Mouse (Mus musculus) cerebellum, adult 2 months (tissue): ENCODE data around the gene Serac1. TPM values are rescaled to one million over a fixed set of nuclear protein-coding genes. Genes with fewer than 3 reads are reported as not detected.

Experiments
- DNase-seq, 2 experiments: peaks; one replicate each; pipeline ENCODE4 v3.0.0; 2021
- H3K27ac ChIP-seq: fragments of 200-500 bp; 2 replicates; pipeline ENCODE4 v1.5.1; 2012; ENCODE audit warnings: low read length, control low read depth, inconsistent platforms; ENCODE audit not compliant: insufficient read depth
- H3K27me3 ChIP-seq: fragments of 200-500 bp; 2 replicates; pipeline ENCODE4 v1.6.1; 2012; ENCODE audit warnings: inconsistent platforms, mild to moderate bottlenecking, low read length, moderate library complexity; ENCODE audit not compliant: control insufficient read depth, insufficient read depth
- H3K4me1 ChIP-seq: fragments of 200-500 bp; 2 replicates; pipeline ENCODE4 v1.6.1; 2011; ENCODE audit warnings: low read length; ENCODE audit not compliant: control insufficient read depth, insufficient read depth
- H3K4me3 ChIP-seq: fragments of 200-500 bp; replicated peaks from 2 replicates; pipeline ENCODE3; 2011; ENCODE audit warnings: mild to moderate bottlenecking, low read depth, low read length, control low read depth; ENCODE audit not compliant: insufficient read depth
- CTCF ChIP-seq: fragments of 200-500 bp; IDR thresholded peaks from 2 replicates; pipeline ENCODE4 v1.5.1; 2011; ENCODE audit warnings: low read depth, mild to moderate bottlenecking, control low read depth, low read length, moderate library complexity, borderline replicate concordance; ENCODE audit not compliant: insufficient read depth
- POLR2A ChIP-seq: fragments of 200-500 bp; IDR thresholded peaks from 2 replicates; pipeline ENCODE4 v1.6.1; 2011; ENCODE audit warnings: low read length, control low read depth, borderline replicate concordance; ENCODE audit not compliant: insufficient read depth
- WGBS: fragments of 180-500 bp; shearing (Covaris S2); methylation state at CpG from one replicate; pipeline ENCODE4 v1.1.7; 2018; 5-methylcytosine and 5-hydroxymethylcytosine counted together
- polyA plus RNA-seq: library from polyadenylated mRNA; depleted of rRNA; stranded (reverse); fragments of >200 nt; gene quantifications from 2 replicates; pipeline ENCODE4 v1.2.3, GENCODE M21; 2012

The Serac1 gene
- polyA plus RNA-seq, 1 experiment = 20.7 TPM

GRCm38 (mm10) chr17:6001836-6002235 lies 77.7 kb downstream of the Serac1 start:
- H3K4me3 ChIP-seq = no peak overlapping the region
- H3K27ac ChIP-seq = peak overlapping the region; percentile 87; the same call in 1 of the 2 replicates
- WGBS = 50% methylated on average over 7 of the region's 7 CpGs
- H3K27me3 ChIP-seq = no peaks in the 10 kb centered on the region
- TF ChIP-seq CTCF (no peak), POLR2A (no peak)
- DNase-seq = no peak
- H3K4me1 ChIP-seq = peaks cover 50% of the 10 kb centered on the region

- 53% methylated on average over 6 of the region's 6 CpGs for WGBS
- Histone ChIP-seq H3K27ac (peak overlapping the region; percentile 87), H3K4me1 (peaks cover 55% of the 10 kb centered on the region), H3K27me3 (no peaks in the 10 kb centered on the region), H3K4me3 (no peak overlapping the region)
- TF ChIP-seq POLR2A = no peak
- TF ChIP-seq CTCF = no peak
- DNase-seq = no peak
These were observed 78.2 kb downstream of the Serac1 start for GRCm38 (mm10) chr17:6001389-6001788.

GRCm38 (mm10) chr17:6000864-6001319 lies 78.6 kb downstream of the Serac1 start:
- Histone ChIP-seq H3K4me3 (no peak overlapping the region), H3K27ac (peak overlapping the region; percentile 87), H3K4me1 (peaks cover 55% of the 10 kb centered on the region), H3K27me3 (no peaks in the 10 kb centered on the region)
- TF ChIP-seq POLR2A (peak; percentile 15; the same call in 1 of the 2 replicates), CTCF (no peak)
- peak; percentile 84 to 91 for DNase-seq
- WGBS = 11% methylated on average over 8 of the region's 8 CpGs

DNA sequence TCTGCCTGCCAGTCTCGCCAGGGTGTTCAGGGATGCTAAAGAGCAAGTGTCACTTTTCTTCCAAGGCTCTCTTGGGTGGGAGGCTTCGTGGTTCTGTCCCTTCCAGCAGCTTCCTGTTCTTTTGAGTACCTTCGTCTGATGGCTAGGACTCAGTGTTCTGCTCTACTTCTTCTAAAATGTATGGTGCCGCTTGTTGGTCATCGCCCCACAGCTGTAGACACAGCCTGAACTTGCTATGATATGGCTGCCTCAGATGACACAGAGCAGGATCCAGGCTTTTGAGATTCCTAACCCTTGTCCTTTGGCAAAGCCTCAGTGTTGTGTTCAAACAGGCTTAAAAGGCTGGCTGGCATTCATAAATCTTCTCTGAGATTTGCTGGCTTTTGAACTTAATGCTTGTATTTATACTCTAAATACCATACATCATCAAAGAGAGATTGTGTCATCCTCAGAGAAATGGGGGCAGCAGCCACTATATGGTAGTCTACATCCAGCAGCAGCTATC lies 80.5 kb downstream of the Serac1 start:
- DNase-seq = no peak
- H3K4me1 ChIP-seq = peaks cover 61% of the 10 kb centered on the region
- no peaks in the 10 kb centered on the region for H3K27me3 ChIP-seq
- 56% methylated on average over 5 of the region's 5 CpGs for WGBS
- TF ChIP-seq POLR2A (no peak), CTCF (no peak)
- H3K4me3 ChIP-seq = no peak overlapping the region
- no peak overlapping the region for H3K27ac ChIP-seq

DNA sequence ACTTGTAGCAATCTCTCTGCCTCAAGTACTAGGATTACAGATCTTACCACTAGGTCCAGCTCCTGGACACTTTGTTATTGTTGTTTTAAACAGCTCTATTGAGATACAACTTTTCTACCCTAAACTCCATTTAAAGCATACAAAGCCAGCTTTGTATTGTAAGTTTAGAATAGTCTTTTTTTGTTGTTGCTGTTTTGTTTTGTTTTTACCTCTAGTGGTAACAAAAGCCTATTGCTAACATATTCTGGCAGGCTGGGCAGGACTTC lies 81.4 kb downstream of the Serac1 start:
- no peak for TF ChIP-seq CTCF
- Histone ChIP-seq H3K4me3 (no peak overlapping the region), H3K27me3 (no peaks in the 10 kb centered on the region), H3K4me1 (peaks cover 61% of the 10 kb centered on the region), H3K27ac (no peak overlapping the region)
- no peak for DNase-seq

GRCm38 (mm10) chr17:5997380-5998234 lies 81.9 kb downstream of the Serac1 start:
- Histone ChIP-seq H3K27ac (peak overlapping the region; percentile 22), H3K27me3 (no peaks in the 10 kb centered on the region), H3K4me1 (peaks cover 55% of the 10 kb centered on the region), H3K4me3 (no peak overlapping the region)
- TF ChIP-seq CTCF (no peak), POLR2A (no peak)
- DNase-seq = peak; percentile 81 to 88
- 4% methylated on average over 16 of the region's 16 CpGs for WGBS

GRCm38 (mm10) chr17:5996589-5996988 lies 83.0 kb downstream of the Serac1 start:
- no peak for DNase-seq
- Histone ChIP-seq H3K4me1 (peaks cover 49% of the 10 kb centered on the region), H3K4me3 (no peak overlapping the region), H3K27ac (no peak overlapping the region), H3K27me3 (no peaks in the 10 kb centered on the region)
- 95% methylated on average over 14 of the region's 14 CpGs for WGBS
- TF ChIP-seq POLR2A = no peak
- TF ChIP-seq CTCF = no peak

- DNase-seq = peak in 1 of 2 experiments; percentile 46
- WGBS = 46% methylated on average over 6 of the region's 6 CpGs
- TF ChIP-seq CTCF (no peak), POLR2A (no peak)
- H3K27ac ChIP-seq = no peak overlapping the region
- no peaks in the 10 kb centered on the region for H3K27me3 ChIP-seq
- H3K4me3 ChIP-seq = no peak overlapping the region
- peaks cover 36% of the 10 kb centered on the region for H3K4me1 ChIP-seq
These were observed 84.9 kb downstream of the Serac1 start for GRCm38 (mm10) chr17:5994606-5995005.
